Mouse (Mus musculus) inflammation-experienced regulatory T-cells, adult 6 months (primary cell): Measurements from ENCODE around the gene Eml3. TPM values are rescaled to one million over a fixed set of nuclear protein-coding genes. Genes with fewer than 3 reads are reported as not detected.
A peak's percentile ranks its signal among the peaks of the same experiment; 100 is the strongest.
"Not testable (repeated sequence)": the region's sequence is repeated elsewhere in the genome, so short reads cannot be mapped to it uniquely, and the experiment has no call there.

Experiments
- ATAC-seq: one replicate; pipeline ENCODE4 v1.8.0; 2017
- polyA plus RNA-seq, 3 experiments: library from polyadenylated mRNA; unstranded; fragments of 100-300 nt; shearing (Covaris generic); gene quantifications; one replicate each; pipeline ENCODE4 v1.2.1; 2017

Eml3 gene
- polyA plus RNA-seq, 3 experiments from 2014 or later = 20.3 to 25.7 (median 20.4) TPM

DNA sequence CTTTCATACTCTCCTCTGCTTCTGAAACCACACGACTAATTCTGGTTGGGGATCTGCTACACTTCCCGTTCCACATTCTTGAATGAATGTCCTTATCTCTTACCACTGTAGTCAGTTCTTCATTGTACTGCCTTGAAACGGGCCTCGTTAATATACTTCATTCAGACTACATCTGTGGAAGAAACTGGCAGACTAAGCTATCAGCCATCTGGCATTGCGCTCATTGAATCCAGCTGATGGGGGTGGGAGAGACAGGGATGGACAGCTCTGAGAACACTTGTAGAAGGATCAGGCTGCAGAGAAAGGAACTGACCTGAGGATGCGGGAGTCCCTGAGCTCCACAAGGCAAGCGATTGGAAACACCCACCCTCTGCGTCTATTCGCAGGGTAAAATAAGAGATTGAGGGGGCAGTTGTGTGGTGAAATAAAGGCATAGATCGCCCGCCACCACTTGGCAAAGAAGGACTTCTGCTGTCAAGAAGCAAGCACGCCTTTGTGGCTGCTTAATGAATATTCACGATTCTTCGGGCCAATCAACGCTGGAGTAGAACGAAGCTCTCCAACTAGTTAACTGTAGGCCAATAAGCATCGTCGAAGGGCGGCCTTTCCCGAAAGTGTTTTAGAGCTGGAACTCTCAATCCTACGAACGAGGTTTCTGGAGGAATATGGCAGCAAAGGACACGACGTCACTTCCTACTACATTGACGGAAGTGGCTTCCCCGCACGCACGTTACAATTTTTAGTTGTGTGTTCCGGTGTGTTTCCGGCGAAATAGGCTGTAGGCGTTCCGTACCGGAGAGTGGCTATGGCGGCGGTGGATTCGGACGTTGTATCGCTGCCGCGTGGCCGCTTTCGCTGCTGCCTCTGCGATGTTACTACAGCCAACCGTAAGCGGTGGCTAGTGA is 24.0 kb downstream of the Eml3 start, which contains the start of gene Tut1:
Gene Tut1, plus strand, starts transcription at position 713 of the 905 bp plus-strand sequence.
- peak; percentile 96 for ATAC-seq

- ATAC-seq = no peak
These were observed 24.8 kb downstream of the Eml3 start for GRCm38 (mm10) chr19:8954171-8954570.

DNA sequence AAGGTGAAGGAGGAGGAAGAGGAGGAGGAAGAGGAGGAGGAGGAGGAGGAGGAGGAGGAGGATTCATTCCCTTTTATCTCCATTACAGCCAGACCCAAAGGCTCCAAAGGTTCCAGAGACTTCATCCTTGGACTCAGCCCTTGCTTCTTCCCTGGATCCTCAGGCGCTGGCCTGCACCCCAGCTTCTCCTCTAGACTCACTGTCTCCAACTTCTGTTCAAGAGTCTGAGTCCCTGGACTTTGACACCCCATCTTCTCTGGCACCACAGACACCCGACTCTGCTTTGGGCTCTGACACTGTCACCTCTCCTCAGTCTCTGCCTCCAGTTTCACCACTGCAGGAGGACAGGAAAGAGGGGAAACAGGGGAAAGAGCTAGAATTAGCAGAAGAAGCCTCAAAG is 32.9 kb downstream of the Eml3 start:
- ATAC-seq = no peak

- no peak for ATAC-seq
These were observed 35.7 kb downstream of the Eml3 start for GRCm38 (mm10) chr19:8965075-8965474.

DNA sequence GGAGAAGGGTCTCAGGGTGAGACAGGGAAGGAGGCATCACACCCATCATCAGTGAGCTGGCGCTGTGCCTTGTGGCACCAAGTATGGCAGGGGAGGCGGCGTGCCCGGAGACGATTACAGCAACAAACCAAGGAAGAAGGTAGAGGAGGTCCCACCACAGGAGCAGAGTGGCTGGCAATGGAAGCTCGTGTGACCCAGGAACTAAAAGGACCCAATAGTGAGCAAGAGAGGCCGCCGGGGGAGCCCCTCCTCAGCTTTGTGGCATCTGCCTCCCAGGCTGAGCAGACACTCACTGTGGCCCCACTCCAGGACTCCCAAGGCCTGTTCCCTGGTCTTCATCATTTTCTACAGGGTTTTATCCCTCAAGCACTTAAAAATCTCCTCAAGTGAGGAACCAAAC is 36.4 kb downstream of the Eml3 start:
- no peak for ATAC-seq

GRCm38 (mm10) chr19:8966198-8966589 is 36.8 kb downstream of the Eml3 start:
- no peak for ATAC-seq

DNA sequence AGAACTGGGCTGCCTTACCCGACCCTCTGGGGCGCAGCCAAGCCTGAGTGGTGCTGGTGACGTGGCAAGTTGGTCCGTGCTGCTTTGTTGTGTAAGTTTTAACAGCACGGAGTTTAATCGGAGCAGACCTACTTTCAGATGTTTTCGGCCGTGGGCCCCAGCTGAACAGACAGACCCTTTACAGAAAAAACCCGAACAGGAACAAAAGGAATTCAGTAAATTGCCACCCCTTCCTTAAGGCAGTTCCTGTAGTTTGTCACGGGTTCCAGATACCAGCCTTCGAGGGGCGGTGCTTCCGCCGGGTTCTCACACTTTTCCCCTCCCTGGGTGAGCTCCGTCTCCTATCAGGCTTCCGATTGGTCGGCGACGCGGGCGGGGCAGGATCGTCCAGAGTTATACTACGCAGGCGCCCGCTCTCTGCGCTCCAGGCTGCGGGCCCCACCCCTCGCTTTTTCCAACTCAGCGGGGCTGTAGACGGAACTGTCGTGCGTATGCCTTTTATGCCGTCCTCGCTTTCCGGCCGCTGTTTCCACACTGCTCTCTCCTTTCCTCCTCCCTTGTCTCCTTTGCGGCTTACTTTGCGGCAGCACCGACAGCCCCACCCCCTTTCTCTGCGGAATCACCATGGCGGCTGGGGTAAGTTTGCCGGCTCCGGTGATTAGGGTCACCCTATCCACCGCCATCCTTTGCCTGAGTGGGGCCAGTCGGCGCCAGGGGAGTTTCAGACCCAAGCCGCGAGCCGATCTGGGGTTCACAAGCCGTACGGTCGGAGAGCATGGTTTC is 37.4 kb downstream of the Eml3 start, which contains the start of gene Eef1g:
Gene Eef1g, plus strand, starts transcription at position 452 of the 783 bp plus-strand sequence.
- ATAC-seq = peak; percentile 98

DNA sequence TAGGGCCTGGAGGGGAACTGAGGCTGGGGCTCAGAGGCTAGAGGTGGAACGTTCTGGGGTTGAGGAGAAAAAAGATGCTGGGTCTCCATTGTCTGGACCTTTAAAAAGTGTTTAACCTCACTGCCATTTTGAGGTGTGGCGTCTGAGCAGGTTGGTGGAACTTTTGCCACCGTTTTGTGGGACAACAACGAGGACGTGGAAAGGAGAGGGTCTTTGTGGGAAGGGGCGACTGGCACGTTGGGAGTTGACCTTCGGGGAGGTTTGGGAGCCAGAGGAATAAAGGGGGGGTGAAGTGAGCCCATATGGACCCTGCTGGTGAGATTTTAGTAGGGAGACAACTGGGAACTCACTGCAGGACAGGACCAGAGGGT is 38.0 kb downstream of the Eml3 start:
- ATAC-seq = no peak

DNA sequence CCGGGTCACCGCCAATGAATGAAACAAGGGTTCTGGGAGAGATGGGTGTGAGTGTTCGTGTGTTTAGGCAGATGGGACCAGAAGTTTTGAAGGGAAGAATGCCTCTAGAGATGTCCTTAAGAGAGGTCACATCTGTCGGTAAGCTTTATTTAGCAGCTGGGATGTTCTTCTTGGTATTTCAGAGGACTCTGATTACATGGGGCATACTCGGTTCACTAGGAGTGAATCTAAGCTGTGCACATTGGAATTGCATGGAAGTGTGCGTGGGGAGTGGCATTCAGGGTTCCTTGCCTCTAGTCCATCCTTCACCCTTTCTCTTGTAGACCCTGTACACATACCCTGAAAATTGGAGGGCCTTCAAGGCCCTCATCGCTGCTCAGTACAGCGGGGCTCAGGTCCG is 38.5 kb downstream of the Eml3 start:
- no peak for ATAC-seq

GRCm38 (mm10) chr19:8972491-8972890 is 43.1 kb downstream of the Eml3 start:
- not testable (repeated sequence) for ATAC-seq

DNA sequence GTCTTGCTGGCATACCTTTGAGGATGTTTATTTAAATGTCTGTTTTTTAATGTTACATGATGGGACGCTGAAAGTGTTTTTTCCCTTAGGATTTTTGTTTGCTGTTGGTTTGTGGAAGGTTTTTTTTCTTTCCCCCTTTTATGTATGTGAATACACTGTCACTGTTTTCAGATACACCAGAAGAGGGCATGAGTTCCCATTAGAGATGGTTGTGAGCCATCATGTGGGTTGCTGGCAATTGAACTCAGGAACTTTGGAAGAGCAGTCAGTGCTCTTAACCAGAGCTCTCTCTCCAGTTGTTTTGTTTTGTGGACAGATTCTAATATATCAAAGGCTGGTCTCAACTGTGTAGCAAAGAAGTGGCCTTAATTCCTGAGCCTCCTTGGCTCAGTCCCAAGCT is 45.3 kb downstream of the Eml3 start:
- ATAC-seq = no peak

DNA sequence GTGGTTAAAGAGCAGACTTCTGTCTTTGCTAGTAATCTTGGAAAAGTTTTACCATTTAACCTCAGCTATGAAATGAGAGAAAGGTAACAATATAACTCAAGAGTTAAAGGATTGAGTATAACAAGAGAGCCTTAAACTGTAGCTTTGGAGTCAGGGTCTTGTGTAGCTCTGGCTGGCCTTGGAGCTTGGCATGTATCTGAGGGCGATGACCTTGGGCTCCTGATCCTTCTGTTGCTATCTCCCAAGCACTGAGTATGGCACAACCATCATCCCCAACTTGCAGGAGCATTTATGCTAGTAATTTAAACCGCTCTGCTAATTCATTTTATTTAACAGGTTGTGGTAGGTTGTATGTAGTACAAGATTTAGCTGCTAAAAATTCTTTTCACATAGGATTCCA is 46.1 kb downstream of the Eml3 start:
- ATAC-seq = no peak

DNA sequence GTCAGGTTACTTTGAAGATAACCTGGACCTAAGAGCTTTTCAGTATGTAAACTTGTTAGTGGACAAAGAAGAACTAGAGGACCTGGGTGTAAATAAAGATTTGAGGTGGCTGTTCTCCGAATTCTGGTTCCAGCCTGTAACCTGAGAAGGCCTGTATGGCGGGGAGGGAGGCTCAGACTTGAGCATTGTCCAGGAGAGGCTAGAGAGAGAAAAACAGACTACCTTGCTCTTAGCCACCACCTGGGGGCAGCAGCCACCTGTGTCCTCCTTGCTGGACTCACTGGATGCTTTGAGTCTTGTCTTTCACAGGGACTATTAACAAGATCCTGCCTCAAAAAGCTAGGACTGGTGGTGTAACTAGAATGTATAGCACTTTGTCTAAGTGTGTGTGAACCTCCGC is 47.2 kb downstream of the Eml3 start:
- peak; percentile 75 for ATAC-seq

DNA sequence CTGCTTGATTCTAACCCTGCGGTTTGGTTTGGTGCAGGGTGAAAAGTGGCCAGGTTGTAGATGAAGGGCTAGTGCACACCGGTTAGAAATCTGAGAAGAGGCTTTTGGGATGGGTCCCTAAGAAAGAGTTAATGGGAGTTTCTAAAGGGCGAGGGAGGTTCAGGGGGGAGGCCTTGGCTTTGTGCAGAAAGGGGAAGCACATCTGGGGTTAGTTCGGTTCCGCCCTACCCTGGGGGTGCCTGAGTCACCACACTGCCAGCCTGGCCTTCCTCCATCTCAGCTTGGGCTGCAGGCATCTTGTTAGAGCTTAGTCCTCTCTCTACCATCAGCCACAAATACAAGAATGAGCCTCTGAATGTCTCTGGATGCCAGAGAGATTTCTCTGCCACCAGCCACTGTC is 51.4 kb downstream of the Eml3 start:
- ATAC-seq = no peak

DNA sequence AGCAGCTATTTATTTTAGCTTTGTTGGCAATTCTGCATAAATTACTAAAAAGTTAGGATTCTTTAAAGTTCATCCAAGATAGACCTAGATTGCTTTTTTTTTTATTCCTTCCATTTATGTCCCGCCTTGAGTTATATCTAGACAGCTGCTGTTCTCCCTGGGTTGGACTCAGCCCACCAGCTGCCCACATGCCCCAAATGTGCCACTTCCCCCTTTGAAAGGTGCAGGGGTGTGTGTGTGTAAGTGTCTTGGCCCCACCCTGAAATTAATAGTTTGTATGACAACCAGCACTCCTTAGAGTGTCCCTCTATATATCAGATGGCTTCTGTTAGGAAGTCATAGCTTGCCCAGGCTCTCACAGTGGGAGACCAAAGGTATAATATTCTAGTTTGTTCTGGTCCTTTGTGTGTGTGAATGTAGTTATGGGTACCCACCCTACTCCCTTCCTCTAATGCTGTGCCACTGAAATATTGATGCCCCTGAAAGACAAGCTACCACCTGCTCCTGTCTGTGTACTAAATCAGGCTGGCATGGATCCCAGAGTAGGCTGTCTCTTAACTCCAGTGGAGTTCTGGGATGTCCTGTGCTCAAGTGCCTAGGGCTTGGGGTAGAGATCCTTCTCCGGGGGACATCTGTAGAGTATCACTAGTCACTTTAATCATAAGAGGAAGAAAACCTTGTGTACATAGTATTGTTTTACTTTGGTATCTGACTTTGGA is 52.3 kb downstream of the Eml3 start:
- no peak for ATAC-seq

DNA sequence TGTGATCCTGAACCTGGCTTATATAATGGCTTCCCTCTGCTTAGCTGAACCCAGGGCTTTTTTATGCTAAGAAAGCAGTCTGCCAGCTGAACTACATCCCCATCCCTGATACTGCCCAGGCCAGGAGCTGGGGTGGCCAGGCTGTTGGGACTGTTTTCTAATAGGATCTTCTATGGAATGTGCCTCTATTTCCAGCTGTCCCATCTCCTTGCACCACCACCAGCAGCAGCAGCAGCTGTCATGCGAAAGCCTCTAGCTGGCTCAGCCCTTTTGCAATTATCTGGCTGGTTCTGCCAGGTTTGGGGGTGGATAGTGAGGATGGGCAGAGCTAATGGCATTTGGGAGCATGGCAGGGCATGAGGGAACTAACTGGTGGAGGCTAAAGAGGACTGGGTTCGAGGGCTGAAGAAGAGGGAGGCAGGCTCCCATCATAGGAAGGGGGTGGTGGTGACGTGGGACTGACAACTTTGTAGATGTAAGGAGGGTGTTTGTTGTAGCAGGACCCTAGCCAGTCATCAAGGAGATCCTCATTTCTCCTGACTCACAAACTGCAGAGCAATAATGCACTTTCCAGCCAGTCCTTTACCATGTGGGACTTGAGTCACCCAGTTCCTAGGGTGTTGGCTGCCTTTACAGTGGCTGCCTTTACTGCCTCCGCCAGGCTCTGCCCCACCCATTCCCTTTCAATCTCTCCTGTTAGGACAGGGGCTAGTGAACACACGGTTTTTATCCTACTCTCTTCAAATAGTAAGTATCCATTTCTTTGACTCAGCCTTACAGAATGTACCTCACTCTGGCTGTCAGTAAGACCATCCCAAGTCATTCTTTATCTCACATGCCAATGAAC is 53.2 kb downstream of the Eml3 start:
- ATAC-seq = no peak

DNA sequence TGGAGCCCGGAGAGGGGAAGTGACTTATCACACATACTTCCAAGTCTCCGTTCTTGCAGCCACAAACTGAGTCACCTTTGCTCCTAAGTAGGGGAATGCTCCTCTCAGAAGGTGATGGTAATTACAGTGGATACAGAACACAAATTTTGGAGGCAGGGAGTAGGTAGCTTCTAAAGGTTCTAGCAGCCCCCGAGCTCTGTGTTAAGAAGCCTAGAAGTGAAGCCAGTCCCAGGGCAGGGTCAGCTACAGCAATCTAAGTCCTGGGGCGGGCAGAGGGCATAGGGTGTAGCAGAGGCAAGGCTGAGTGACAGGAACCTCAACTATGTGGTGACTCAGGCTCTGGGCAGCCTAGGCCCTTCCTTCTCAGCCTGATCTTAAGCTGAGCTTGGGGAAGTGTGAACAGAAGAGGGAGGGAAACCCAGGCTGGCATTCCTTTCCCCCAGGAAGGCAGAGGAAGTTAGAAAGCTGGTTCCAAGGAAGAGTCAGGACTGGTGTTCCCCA is 53.8 kb downstream of the Eml3 start:
- ATAC-seq = no peak

DNA sequence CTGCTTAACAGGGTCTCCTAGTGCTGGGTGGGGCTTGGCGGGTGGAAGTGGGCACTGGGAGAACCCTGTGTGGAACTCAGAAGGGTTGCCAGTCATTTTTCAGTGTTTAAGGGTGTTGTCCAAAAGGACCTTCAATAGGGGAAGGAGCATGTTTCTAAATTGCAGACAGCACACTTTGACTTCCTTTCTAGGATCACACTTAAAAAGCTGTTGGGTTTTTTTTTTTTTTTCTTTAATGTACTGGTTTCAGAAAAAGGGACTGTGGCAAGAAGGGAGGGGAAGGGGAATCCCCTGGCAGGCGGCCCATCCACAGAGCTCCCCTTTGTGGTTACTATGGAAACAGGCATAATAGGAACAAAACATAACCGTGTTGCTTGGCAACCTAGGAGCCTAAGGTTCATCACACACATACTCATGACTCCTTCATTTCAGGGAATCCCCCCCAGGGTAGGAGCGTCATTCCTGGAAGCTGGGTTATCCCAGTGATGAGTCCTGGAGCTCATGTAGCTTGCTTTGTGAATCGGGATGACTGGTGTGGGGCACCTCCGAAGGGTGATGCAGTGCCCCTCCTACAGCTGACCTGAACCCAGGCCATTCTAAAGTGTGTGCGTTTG is 55.0 kb downstream of the Eml3 start:
- peak; percentile 90 for ATAC-seq

DNA sequence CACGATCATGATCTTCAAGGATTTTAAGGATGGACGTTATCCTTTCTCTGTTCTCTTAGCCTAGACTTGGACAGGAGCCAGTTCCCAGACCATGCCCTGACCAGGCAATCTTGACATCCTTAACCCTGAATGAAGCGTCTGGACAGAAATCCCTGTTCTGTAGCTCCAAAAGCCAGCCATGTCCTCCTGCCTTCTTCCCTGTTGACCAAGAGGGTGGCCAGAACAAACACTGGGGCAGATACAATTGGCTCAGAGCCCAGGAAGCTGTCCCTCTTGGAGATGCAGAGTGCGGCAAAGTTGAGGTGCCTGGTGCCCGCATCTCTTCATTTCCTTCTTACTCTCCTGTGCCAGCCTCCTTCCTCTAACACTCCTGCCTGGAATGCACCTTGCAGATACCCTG is 56.5 kb downstream of the Eml3 start:
- ATAC-seq = no peak

DNA sequence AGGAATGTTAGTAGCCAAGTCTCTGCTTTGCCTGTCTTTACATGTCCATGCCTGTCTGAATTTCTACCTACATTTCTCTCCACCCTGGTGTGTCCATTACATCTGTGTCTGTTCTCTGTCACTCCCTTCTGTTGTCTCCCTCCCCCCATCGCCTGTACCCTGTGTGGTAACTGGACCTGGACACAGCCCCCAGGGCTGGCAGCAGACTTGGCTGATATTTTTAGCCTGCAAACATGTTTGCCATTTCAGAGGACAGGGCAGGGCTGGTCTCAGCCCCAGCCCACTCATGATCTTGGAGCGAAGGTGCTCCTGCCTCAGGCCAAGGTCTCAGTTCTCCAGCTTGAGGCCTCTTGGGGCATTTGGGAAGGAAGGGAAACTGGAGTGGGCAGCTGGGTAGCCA is 58.5 kb downstream of the Eml3 start:
- ATAC-seq = no peak

DNA sequence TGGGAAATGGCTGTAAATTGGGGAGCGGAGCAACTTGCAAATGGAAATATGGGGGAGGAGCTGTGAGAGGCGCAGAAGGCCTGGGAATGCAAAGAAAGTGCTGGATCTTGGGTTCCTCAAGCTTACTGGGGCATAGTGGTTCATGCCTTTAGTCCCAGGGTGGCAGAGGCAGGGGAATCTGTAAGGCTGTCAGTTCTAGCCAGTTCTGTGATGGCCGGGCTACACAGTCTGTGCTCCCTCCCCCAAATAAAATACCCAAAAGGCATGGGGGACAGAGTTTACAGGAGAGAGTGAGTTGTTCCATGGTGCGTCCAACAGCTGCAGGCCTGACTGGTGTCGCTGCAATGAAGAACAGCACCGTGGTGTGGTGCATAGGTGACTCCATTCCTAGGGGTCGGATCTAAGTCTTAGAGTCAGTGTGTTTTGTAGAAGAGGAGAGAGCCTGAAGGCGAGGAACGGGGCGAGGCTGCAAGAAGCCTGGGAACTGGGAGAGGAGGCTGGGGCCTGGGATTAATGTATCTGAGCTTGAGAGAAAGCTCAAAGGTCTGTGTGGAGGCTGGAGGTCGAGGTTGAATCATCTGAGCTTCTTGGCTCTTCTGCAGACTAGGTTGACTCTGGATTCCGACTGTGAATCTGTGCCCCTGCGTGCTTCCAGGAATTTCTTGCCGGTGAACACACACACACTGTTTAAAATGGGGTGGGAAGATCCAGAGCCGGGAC is 59.2 kb downstream of the Eml3 start:
- no peak for ATAC-seq
